Mouse (Mus musculus): ENCODE measurements around the gene Rab11fip3. TPM values are rescaled to one million over a fixed set of nuclear protein-coding genes. Genes with fewer than 3 reads are reported as not detected.

Rab11fip3 gene
- polyA plus RNA-seq, 2 experiments, result 1.4 to 2.1 TPM

DNA sequence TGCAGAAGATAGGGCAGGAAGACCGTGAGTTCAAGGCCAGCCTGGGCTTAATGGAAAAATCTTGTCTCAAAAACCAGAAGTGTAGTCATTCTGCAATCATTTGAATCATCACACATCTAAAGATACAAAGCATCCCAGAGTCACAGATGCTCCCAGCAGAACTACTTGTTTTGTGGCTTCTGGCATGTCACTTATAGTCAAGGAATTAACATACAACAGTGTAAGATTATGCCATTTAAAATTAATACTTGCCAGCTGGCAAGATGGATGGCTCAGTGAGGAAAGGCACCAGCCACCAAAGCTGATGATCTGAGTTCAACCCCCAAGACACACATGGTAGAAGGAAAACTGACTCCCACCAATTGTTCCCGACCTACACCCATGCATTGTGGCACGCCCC lies 52.3 kb downstream of the Rab11fip3 start:
- Histone ChIP-seq H3K36me3 (replicated peaks; ENCODE audit: control insufficient read depth, insufficient read depth, low read depth) (no peaks in the 10 kb centered on the region), H3K9ac (replicated peaks) (no peak overlapping the region), H3K9me3 (ENCODE audit: control insufficient read depth, low read length) (no peaks in the 10 kb centered on the region), H3K4me3 (ENCODE audit: insufficient read depth in 1 of 2, low read depth in 2 of 2, low read length in 2 of 2) (no peak overlapping the region), H3K27ac (no peak overlapping the region), H3K4me2 (ENCODE audit: low read depth) (no peak overlapping the region), H3K4me1 (replicated peaks; ENCODE audit: control insufficient read depth in 2 of 2, insufficient read depth in 2 of 2, low read length in 1 of 2) (peaks cover 7 to 10% of the 10 kb centered on the region in 2 experiments), H3K27me3 (ENCODE audit: control insufficient read depth, insufficient read depth, low read length) (no peaks in the 10 kb centered on the region)
- no peak for DNase-seq (ENCODE audit: low read depth in 3 of 3, low spot score in 3 of 3)
- TF ChIP-seq CTCF (IDR thresholded peaks at IDR 0.05; ENCODE audit: low read depth), result no peak
- TF ChIP-seq EP300 (IDR thresholded peaks at IDR 0.05; ENCODE audit: low read depth), result no peak
- ATAC-seq (ENCODE audit: insufficient read depth), result no peak
- 56% methylated on average over 3 of the region's 3 CpGs for WGBS (ENCODE audit: insufficient replicate concordance)

GRCm38 (mm10) chr17:26013711-26014110 lies 55.6 kb downstream of the Rab11fip3 start:
- 67% methylated on average over 10 of the region's 10 CpGs for WGBS (ENCODE audit: insufficient replicate concordance)
- no peaks in the 10 kb centered on the region for H3K36me3 ChIP-seq (replicated peaks; ENCODE audit: control insufficient read depth, insufficient read depth, low read depth)
- peaks cover 9 to 16% of the 10 kb centered on the region in 2 experiments for H3K4me1 ChIP-seq (replicated peaks; ENCODE audit: control insufficient read depth in 2 of 2, insufficient read depth in 2 of 2, low read length in 1 of 2)
- DNase-seq (ENCODE audit: low read depth in 3 of 3, low spot score in 3 of 3) (no peak), ATAC-seq (ENCODE audit: insufficient read depth) (no peak)
- no peaks in the 10 kb centered on the region for H3K9me3 ChIP-seq (ENCODE audit: control insufficient read depth, low read length)
- H3K9ac ChIP-seq (replicated peaks), result no peak overlapping the region
- TF ChIP-seq EP300 (IDR thresholded peaks at IDR 0.05; ENCODE audit: low read depth), result no peak
- TF ChIP-seq CTCF (IDR thresholded peaks at IDR 0.05; ENCODE audit: low read depth), result no peak
- H3K4me3 ChIP-seq (ENCODE audit: insufficient read depth in 1 of 2, low read depth in 2 of 2, low read length in 2 of 2), result no peak overlapping the region
- no peaks in the 10 kb centered on the region for H3K27me3 ChIP-seq (ENCODE audit: control insufficient read depth, insufficient read depth, low read length)
- H3K27ac ChIP-seq, result no peak overlapping the region
- no peak overlapping the region for H3K4me2 ChIP-seq (ENCODE audit: low read depth)

- ATAC-seq (ENCODE audit: insufficient read depth) (peak; percentile 94), DNase-seq (ENCODE audit: low read depth in 3 of 3, low spot score in 3 of 3) (peak; percentile 91 to 92 (median 92))
- Histone ChIP-seq H3K4me1 (replicated peaks; ENCODE audit: control insufficient read depth in 2 of 2, insufficient read depth in 2 of 2, low read length in 1 of 2) (peaks cover 9 to 21% of the 10 kb centered on the region in 2 experiments), H3K4me2 (ENCODE audit: low read depth) (peak overlapping the region; percentile 59), H3K9ac (replicated peaks) (no peak overlapping the region; the same call in 1 of the 2 replicates), H3K9me3 (ENCODE audit: control insufficient read depth, low read length) (no peaks in the 10 kb centered on the region), H3K4me3 (ENCODE audit: insufficient read depth in 1 of 2, low read depth in 2 of 2, low read length in 2 of 2) (peak overlapping the region; percentile 9 to 45; a peak in 2 of 4 replicates), H3K27ac (peak overlapping the region; percentile 67), H3K27me3 (ENCODE audit: control insufficient read depth, insufficient read depth, low read length) (no peaks in the 10 kb centered on the region), H3K36me3 (replicated peaks; ENCODE audit: control insufficient read depth, insufficient read depth, low read depth) (no peaks in the 10 kb centered on the region)
- 3% methylated on average over 15 of the region's 15 CpGs for WGBS (ENCODE audit: insufficient replicate concordance)
- TF ChIP-seq EP300 (IDR thresholded peaks at IDR 0.05; ENCODE audit: low read depth), result peak; percentile 68
- TF ChIP-seq CTCF (IDR thresholded peaks at IDR 0.05; ENCODE audit: low read depth), result peak; percentile 92
Observed at GRCm38 (mm10) chr17:26011841-26012460, 57.4 kb downstream of the Rab11fip3 start.

DNA sequence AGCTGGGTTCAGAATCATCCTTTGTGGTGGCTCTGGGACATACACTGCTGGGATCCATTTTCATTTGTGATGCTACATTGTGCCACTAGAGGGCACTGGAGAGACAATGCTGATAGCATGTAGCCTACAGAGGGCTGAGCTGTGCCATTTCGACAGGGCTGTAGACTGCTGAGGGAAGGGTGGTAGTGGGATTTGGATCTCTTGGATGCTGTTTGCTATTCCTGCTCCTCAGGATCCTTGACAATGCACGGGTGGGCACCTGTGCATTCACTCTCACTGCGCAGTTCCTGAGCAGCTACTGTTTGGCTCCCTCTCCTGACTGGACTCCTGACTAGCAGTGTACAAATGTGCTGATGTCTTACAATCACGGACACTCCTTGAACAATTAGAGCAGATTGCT lies 59.8 kb downstream of the Rab11fip3 start:
- Histone ChIP-seq H3K27me3 (ENCODE audit: control insufficient read depth, insufficient read depth, low read length) (no peaks in the 10 kb centered on the region), H3K9ac (replicated peaks) (no peak overlapping the region), H3K27ac (no peak overlapping the region), H3K4me2 (ENCODE audit: low read depth) (no peak overlapping the region), H3K4me3 (ENCODE audit: insufficient read depth in 1 of 2, low read depth in 2 of 2, low read length in 2 of 2) (no peak overlapping the region), H3K9me3 (ENCODE audit: control insufficient read depth, low read length) (no peaks in the 10 kb centered on the region), H3K36me3 (replicated peaks; ENCODE audit: control insufficient read depth, insufficient read depth, low read depth) (no peaks in the 10 kb centered on the region), H3K4me1 (replicated peaks; ENCODE audit: control insufficient read depth in 2 of 2, insufficient read depth in 2 of 2, low read length in 1 of 2) (peaks cover 9 to 24% of the 10 kb centered on the region in 2 experiments)
- DNase-seq (ENCODE audit: low read depth in 3 of 3, low spot score in 3 of 3) (peak; percentile 72 to 78 (median 75)), ATAC-seq (ENCODE audit: insufficient read depth) (peak; percentile 55; the same call in 1 of the 2 replicates)
- TF ChIP-seq CTCF (IDR thresholded peaks at IDR 0.05; ENCODE audit: low read depth) (peak; percentile 100), EP300 (IDR thresholded peaks at IDR 0.05; ENCODE audit: low read depth) (no peak)
- 21% methylated on average over 4 of the region's 4 CpGs for WGBS (ENCODE audit: insufficient replicate concordance)

DNA sequence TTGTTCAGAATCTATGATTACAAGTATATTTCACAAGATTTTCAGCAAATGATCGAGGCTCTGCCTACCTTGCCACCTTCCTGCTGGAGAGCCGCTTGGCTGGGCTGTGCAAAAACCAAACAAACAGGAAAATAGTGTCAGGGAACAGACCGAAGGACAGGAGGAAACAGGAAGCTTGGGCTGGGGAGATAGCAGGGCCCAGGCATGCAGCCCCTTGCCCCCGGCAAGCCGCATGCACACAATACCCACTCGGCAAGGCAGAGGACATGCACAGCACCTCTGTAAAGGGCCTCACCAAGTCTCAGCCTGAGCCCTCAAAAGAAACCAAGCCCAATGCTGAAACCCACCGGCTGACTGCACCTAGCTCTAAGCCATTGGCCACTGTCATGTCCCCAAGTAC lies 60.6 kb downstream of the Rab11fip3 start:
- ATAC-seq (ENCODE audit: insufficient read depth), result no peak
- Histone ChIP-seq H3K27ac (no peak overlapping the region), H3K9ac (replicated peaks) (no peak overlapping the region), H3K27me3 (ENCODE audit: control insufficient read depth, insufficient read depth, low read length) (no peaks in the 10 kb centered on the region), H3K4me2 (ENCODE audit: low read depth) (no peak overlapping the region), H3K36me3 (replicated peaks; ENCODE audit: control insufficient read depth, insufficient read depth, low read depth) (no peaks in the 10 kb centered on the region), H3K9me3 (ENCODE audit: control insufficient read depth, low read length) (no peaks in the 10 kb centered on the region), H3K4me1 (replicated peaks; ENCODE audit: control insufficient read depth in 2 of 2, insufficient read depth in 2 of 2, low read length in 1 of 2) (peaks cover 9 to 24% of the 10 kb centered on the region in 2 experiments), H3K4me3 (ENCODE audit: insufficient read depth in 1 of 2, low read depth in 2 of 2, low read length in 2 of 2) (no peak overlapping the region)
- 18% methylated on average over 7 of the region's 7 CpGs for WGBS (ENCODE audit: insufficient replicate concordance)
- DNase-seq (ENCODE audit: low read depth in 3 of 3, low spot score in 3 of 3), result no peak
- TF ChIP-seq CTCF (IDR thresholded peaks at IDR 0.05; ENCODE audit: low read depth) (no peak), EP300 (IDR thresholded peaks at IDR 0.05; ENCODE audit: low read depth) (no peak)
